Mouse (Mus musculus) cerebellum, adult 2 months (tissue): ENCODE results near the gene Cog6. TPM values are rescaled to one million over a fixed set of nuclear protein-coding genes. Genes with fewer than 3 reads are reported as not detected.
A peak's percentile ranks its signal among the peaks of the same experiment; 100 is the strongest.
"Not testable (repeated sequence)": the region's sequence is repeated elsewhere in the genome, so short reads cannot be mapped to it uniquely, and the experiment has no call there.

Experiments used
- DNase-seq, 2 experiments: peaks; one replicate each; pipeline ENCODE4 v3.0.0; 2021
- H3K27ac ChIP-seq: fragments of 200-500 bp; 2 replicates; pipeline ENCODE4 v1.5.1; 2012; ENCODE audit warnings: low read length, control low read depth, inconsistent platforms; ENCODE audit not compliant: insufficient read depth
- H3K27me3 ChIP-seq: fragments of 200-500 bp; 2 replicates; pipeline ENCODE4 v1.6.1; 2012; ENCODE audit warnings: inconsistent platforms, mild to moderate bottlenecking, low read length, moderate library complexity; ENCODE audit not compliant: control insufficient read depth, insufficient read depth
- H3K4me1 ChIP-seq: fragments of 200-500 bp; 2 replicates; pipeline ENCODE4 v1.6.1; 2011; ENCODE audit warnings: low read length; ENCODE audit not compliant: control insufficient read depth, insufficient read depth
- H3K4me3 ChIP-seq: fragments of 200-500 bp; replicated peaks from 2 replicates; pipeline ENCODE3; 2011; ENCODE audit warnings: mild to moderate bottlenecking, low read depth, low read length, control low read depth; ENCODE audit not compliant: insufficient read depth
- CTCF ChIP-seq: fragments of 200-500 bp; IDR thresholded peaks from 2 replicates; pipeline ENCODE4 v1.5.1; 2011; ENCODE audit warnings: low read depth, mild to moderate bottlenecking, control low read depth, low read length, moderate library complexity, borderline replicate concordance; ENCODE audit not compliant: insufficient read depth
- POLR2A ChIP-seq: fragments of 200-500 bp; IDR thresholded peaks from 2 replicates; pipeline ENCODE4 v1.6.1; 2011; ENCODE audit warnings: low read length, control low read depth, borderline replicate concordance; ENCODE audit not compliant: insufficient read depth
- WGBS: fragments of 180-500 bp; shearing (Covaris S2); methylation state at CpG from one replicate; pipeline ENCODE4 v1.1.7; 2018; 5-methylcytosine and 5-hydroxymethylcytosine counted together
- polyA plus RNA-seq: library from polyadenylated mRNA; depleted of rRNA; stranded (reverse); fragments of >200 nt; gene quantifications from 2 replicates; pipeline ENCODE4 v1.2.3, GENCODE M21; 2012

The Cog6 gene
- polyA plus RNA-seq, 1 experiment, result 44.0 TPM

DNA sequence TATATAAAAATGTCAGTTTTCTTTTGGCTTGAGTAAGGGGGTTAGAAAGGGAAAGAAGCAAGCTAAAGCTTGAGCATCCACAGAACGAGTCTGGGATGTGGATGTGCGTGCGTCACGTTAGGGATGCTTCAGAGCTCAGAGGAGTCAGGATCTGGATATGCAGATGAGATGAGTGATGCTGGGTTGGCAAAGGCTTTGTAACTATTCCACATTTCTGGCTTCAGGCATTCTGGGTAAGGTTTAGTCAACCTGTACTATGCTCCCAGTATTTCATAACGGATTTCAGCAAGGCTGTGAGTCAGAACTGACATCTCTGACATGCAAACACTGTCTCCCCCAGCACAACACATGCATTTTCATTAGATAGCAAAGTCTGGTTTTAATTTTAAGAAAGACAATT is 20.4 kb downstream of the Cog6 start:
- no peaks in the 10 kb centered on the region for H3K27me3 ChIP-seq
- H3K4me3 ChIP-seq, result no peak overlapping the region
- no peaks in the 10 kb centered on the region for H3K4me1 ChIP-seq
- 84% methylated on average over 5 of the region's 5 CpGs for WGBS
- no peak overlapping the region for H3K27ac ChIP-seq
- no peak for DNase-seq
- TF ChIP-seq POLR2A, result no peak

DNA sequence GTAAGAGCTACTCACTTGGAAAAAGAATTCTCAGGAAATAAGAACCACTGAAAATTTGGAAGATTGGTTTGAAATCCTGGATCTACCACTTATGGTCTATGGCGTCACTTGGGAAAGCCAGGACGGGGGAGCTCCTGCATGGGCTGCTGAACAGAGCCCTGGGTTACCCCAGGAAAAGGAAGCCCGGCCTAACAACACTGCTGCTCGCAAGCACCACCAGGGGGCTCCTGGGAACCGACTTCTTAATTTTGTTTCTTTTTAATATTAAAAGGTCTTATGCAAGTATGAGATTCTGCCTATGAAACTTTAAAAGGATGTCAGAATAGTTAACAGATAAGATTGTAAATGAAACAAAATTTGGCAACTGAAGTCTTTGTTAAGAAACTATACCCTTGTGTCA is 22.4 kb downstream of the Cog6 start:
- 55% methylated on average over 5 of the region's 5 CpGs for WGBS
- Histone ChIP-seq H3K4me1 (no peaks in the 10 kb centered on the region), H3K4me3 (no peak overlapping the region), H3K27ac (no peak overlapping the region), H3K27me3 (no peaks in the 10 kb centered on the region)
- TF ChIP-seq POLR2A (no peak), CTCF (peak; percentile 25; the same call in 1 of the 2 replicates)
- DNase-seq, result no peak

DNA sequence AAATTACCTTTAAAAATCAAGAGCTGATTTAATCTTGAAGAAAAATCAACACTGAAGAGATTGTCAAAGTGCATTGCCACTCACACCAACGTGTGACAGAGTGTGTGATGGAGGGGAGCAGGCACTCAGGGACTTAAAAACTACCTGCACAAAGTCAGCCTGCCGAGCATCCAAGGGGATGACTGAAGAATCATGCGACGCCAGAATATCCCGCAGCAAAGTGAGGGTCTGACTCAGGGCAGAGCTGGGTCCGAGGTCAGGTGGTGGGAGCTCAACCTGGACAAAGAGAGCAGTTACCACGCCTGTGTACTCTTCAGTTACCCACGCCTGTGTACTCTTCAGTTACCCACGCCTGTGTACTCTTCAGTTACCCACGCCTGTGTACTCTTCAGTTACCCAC is 23.7 kb downstream of the Cog6 start:
- WGBS, result 88% methylated on average over 10 of the region's 10 CpGs
- no peaks in the 10 kb centered on the region for H3K4me1 ChIP-seq
- no peak for DNase-seq
- no peaks in the 10 kb centered on the region for H3K27me3 ChIP-seq
- H3K4me3 ChIP-seq, result no peak overlapping the region
- TF ChIP-seq CTCF, result no peak
- TF ChIP-seq POLR2A, result no peak
- H3K27ac ChIP-seq, result no peak overlapping the region

DNA sequence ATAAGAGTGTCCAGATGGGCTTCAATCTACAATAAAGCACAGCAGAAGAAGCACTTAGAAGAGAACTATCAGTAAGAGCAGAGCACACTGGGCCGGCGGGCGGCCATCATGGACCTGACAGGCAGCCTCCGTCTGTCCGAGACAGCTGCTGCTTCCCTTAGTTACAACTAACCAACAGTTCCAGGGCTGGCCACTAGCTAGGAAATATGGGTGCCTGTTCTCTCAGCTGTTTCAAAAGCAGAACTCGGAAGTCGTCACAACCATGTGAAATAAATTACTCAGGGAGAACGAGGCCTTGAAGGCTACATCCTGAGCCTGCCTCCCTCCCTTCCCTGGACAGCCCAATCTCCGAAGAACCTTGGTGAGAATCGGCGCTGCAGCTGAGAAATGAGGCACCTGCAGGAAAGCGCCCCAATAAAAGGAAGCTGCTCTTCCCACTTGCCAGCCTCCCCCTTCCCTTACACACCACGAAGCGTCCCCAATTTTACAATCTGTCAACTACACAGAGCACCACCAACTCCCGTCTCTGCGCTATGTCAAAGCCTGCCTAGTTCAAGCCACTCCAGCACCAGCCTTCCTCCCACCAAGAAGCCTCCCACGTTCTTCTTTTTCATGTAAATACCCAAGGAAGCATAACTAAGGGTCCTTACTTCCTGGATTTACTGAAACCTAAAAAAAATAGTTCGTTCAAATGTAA is 26.8 kb downstream of the Cog6 start:
- TF ChIP-seq POLR2A, result no peak
- TF ChIP-seq CTCF, result no peak
- no peaks in the 10 kb centered on the region for H3K27me3 ChIP-seq
- no peaks in the 10 kb centered on the region for H3K4me1 ChIP-seq
- H3K4me3 ChIP-seq, result no peak overlapping the region
- H3K27ac ChIP-seq, result no peak overlapping the region
- 67% methylated on average over 18 of the region's 18 CpGs for WGBS
- no peak for DNase-seq

DNA sequence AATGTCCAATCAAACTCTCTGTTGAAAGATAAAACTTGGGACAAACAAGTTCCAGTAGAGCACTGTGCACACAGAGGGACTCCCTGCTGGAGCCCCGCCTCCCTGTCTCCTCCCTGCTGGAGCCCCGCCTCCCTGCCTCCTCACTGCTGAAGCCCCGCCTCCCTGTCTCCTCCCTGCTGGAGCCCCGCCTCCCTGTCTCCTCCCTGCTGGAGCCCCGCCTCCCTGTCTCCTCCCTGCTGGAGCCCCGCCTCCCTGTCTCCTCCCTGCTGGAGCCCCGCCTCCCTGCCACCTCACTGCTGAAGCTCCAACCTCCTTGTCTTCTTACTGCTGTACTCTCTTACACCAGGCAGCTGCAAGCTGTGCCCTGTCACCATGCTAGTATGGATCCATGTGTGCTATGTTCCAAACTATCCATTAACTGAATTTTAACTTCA is 31.5 kb downstream of the Cog6 start:
- 69% methylated on average over 6 of the region's 7 CpGs for WGBS
- not testable (repeated sequence) for DNase-seq

DNA sequence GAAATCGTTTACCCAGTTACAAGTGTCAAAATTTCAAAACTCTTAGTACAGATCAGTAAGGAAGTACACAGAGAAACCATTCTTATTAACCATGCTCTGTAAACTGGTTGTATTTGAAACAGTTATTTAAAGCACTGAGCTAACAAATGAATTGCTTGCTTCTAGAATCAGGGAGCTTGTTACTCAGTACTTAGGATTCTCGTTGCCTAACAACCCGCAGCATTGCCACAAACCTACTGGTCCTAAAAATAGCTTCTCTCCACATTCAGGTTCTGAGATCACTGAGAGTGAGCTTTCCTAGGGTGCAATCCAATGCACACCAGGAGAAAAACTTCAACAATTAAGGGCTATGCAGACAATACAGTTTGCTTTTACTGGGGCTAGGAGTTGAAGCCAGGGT is 33.3 kb downstream of the Cog6 start:
- 87% methylated on average over 3 of the region's 3 CpGs for WGBS
- H3K27me3 ChIP-seq, result no peaks in the 10 kb centered on the region
- no peak overlapping the region for H3K4me3 ChIP-seq
- no peaks in the 10 kb centered on the region for H3K4me1 ChIP-seq
- no peak for DNase-seq
- TF ChIP-seq POLR2A, result no peak
- TF ChIP-seq CTCF, result no peak
- H3K27ac ChIP-seq, result no peak overlapping the region

More for the DNA sequence above, 31.5 kb downstream of the Cog6 start:
- H3K27ac ChIP-seq, H3K4me1 ChIP-seq, H3K4me3 ChIP-seq, H3K27me3 ChIP-seq: not testable (repeated sequence)

DNA sequence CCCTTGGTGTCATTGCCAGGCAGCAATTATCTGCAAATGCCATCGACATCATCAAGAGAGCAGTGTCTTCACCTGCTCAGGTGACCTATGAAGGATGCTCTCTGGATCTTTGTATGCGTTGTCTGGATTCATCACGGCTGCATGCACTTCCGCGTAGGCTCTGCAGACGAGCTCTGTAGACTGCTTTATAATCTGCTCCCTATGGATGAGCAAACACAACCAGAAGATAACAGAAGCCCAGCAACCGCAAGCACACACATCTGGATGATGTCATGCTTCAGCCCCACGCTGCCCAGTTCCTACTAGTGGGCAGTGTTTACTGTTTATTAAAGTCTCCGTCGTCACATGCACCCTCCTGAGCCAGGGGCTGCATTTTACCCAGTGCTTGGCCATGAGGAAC is 34.0 kb downstream of the Cog6 start:
- DNase-seq, result no peak
- WGBS, result 92% methylated on average over 10 of the region's 10 CpGs
- H3K27ac ChIP-seq, result no peak overlapping the region
- no peaks in the 10 kb centered on the region for H3K4me1 ChIP-seq
- no peak overlapping the region for H3K4me3 ChIP-seq
- no peak for TF ChIP-seq POLR2A
- no peak for TF ChIP-seq CTCF
- no peaks in the 10 kb centered on the region for H3K27me3 ChIP-seq

DNA sequence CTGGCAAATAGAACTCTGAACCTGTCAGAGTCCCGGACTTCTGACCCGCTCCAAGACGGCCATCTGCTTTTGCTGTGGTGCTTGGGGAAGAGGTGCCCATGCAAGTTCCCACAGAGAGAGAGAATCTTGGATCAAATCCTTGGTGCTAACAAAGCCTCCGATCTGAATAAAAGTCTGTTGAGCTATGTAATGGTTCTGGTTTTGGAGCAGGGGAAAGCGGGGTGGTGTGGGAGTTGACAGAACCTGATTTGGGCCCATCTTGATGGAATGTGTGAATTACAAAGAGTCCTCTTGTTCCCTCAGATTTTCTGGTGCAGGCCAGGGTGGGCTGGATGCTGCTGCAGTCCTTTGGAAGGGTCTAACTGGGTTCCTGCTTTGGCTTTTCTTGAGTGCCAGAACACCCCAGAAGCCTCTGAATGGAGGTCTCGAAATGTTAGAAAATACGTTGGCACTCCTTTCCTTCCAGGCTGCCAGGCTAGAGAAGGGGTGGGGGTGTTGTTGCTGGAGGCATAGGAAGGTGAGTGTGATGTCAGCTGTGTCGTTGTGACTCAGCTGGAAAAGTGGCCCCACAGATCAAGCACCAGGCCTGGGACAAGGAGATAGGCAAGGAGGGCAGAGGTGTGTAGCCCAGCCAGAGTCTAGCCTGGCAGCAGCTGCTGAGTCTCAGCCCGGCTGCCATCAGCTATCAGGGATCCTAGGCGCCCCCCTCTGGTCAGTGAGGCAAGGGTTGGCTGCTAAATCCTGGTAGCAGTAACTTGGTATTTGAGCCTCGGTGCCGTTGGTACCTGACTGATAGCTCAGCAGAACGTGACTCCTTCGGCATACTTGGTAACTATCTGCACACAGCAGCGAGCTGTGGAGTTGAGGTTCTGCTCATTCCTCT is 42.1 kb downstream of the Cog6 start:
- H3K27me3 ChIP-seq, result no peaks in the 10 kb centered on the region
- H3K27ac ChIP-seq, result no peak overlapping the region
- no peak overlapping the region for H3K4me3 ChIP-seq
- DNase-seq, result peak; percentile 73 to 80
- peaks cover 3% of the 10 kb centered on the region for H3K4me1 ChIP-seq
- WGBS, result 25% methylated on average over 15 of the region's 15 CpGs
- TF ChIP-seq CTCF (peak; percentile 80), POLR2A (no peak)
